Mouse (Mus musculus): Measurements from ENCODE around the gene Isy1.

- TF ChIP-seq CTCF (IDR thresholded peaks at IDR 0.05; ENCODE audit: low read depth) (no peak), EP300 (IDR thresholded peaks at IDR 0.05; ENCODE audit: low read depth) (no peak)
Observed at GRCm38 (mm10) chr6:87850155-87850899, 11.7 kb upstream of the Isy1 start.

Data from liver, postnatal 0 days (tissue).